Mouse (Mus musculus): ENCODE results near the gene Soat2. TPM values are rescaled to one million over a fixed set of nuclear protein-coding genes. Genes with fewer than 3 reads are reported as not detected.

Gene Soat2
- polyA plus RNA-seq, 1 experiment, result not detected

DNA sequence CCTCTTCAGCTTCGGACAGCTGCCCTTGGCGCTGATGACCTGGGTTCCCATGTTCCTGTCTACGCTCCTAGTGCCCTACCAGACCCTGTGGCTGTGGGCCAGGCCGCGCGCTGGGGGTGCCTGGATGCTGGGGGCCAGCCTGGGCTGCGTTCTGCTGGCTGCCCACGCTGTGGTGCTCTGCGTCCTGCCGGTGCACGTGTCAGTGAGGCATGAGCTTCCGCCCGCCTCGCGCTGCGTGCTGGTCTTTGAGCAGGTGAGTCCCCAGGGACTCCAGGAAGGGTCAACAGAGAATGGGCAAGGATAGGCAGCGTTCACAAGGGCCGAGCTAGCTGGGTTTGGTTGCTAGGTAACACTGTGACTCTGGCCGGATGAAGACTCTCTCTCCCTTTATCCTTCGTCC is 6.5 kb downstream of the Soat2 start:
- no peak for DNase-seq
- Histone ChIP-seq H3K27ac (ENCODE audit: insufficient read depth, low read length) (no peak overlapping the region), H3K4me3 (replicated peaks; ENCODE audit: insufficient read depth, low read depth, low read length) (no peak overlapping the region), H3K4me1 (ENCODE audit: control insufficient read depth, insufficient read depth, low read length) (peaks cover 3% of the 10 kb centered on the region; the same call in 1 of the 2 replicates), H3K27me3 (ENCODE audit: control insufficient read depth, insufficient read depth, low read length) (no peaks in the 10 kb centered on the region)
- no peak for TF ChIP-seq CTCF (IDR thresholded peaks at IDR 0.05; ENCODE audit: borderline replicate concordance, insufficient read depth, low read depth, low read length)
- TF ChIP-seq POLR2A (IDR thresholded peaks at IDR 0.05; ENCODE audit: borderline replicate concordance, insufficient read depth, low read length), result no peak
- 11% methylated on average over 20 of the region's 20 CpGs for WGBS

DNA sequence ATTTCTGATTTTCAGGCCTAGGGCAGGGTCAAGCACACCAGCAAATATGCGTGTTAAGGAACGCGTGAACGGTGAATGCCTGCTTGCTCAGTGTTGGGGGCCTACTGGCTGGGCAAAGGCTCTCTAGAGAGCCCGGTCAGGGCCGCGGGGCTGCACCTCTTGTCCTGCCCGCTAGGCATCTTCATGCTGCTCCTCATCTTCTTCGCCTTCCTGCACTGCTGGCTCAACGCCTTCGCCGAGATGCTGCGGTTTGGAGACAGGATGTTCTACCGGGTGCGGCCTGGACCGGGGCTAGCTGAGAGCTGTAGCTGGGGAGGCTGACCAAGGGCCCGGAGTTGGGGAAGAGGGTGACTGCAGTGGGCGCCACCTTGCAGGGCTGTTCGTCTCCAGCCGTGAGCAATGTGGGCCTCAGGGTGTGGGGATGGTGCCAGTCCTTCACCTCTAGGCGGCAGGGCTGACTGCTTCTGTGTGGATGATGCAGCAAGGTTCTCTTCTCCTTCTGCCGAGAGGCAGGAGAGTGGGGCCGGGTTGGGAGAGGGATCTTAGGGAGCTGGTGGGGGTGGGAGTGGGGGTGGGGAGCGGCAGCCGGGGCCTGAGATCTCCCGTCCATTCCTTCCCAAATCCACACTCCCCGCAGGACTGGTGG is 10.2 kb downstream of the Soat2 start:
- H3K27me3 ChIP-seq (ENCODE audit: control insufficient read depth, insufficient read depth, low read length), result no peaks in the 10 kb centered on the region
- TF ChIP-seq CTCF (IDR thresholded peaks at IDR 0.05; ENCODE audit: borderline replicate concordance, insufficient read depth, low read depth, low read length), result no peak
- TF ChIP-seq POLR2A (IDR thresholded peaks at IDR 0.05; ENCODE audit: borderline replicate concordance, insufficient read depth, low read length), result no peak
- WGBS, result 66% methylated on average over 27 of the region's 27 CpGs
- H3K4me3 ChIP-seq (replicated peaks; ENCODE audit: insufficient read depth, low read depth, low read length), result no peak overlapping the region
- DNase-seq, result no peak
- H3K27ac ChIP-seq (ENCODE audit: insufficient read depth, low read length), result no peak overlapping the region
- peaks cover 3% of the 10 kb centered on the region; the same call in 1 of the 2 replicates for H3K4me1 ChIP-seq (ENCODE audit: control insufficient read depth, insufficient read depth, low read length)

DNA sequence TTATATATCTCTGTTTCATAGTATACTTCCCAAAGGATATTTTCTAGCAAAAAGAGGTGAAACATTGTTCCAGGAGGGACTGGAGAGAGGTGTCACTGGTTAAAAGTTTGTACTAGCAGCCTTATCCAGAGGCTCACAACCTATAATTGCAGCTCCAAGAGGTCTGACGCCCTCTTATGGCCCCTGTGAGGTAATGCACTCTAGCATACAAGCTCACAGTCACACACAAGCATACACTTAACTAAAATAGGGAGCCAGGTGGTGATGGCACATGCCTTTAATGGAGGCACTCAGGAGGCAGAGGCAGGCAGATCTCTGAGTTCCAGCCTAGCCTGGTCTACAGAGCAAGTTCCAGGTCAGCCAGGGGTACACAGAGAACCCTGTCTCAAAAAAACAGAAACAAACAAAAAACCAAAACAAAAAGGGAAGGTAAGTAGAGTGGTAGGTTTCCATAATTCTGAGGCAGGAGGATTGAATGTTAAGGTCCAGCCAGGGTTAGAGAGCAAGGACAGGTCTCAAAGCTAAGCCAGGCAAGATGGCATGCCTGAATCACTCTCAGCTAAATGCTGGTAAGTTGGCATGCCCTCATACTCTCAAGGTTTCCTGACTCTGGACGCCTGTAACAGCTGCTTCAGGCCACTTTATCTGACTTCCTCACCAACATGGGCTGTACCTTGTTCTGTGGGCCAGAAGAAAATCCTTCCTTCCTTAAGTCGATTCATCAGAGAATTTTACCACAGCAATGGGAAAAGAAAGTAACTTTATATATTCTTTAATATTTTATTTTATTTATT is 13.8 kb downstream of the Soat2 start:
- DNase-seq, result no peak
- Histone ChIP-seq H3K4me3 (replicated peaks; ENCODE audit: insufficient read depth, low read depth, low read length) (no peak overlapping the region), H3K4me1 (ENCODE audit: control insufficient read depth, insufficient read depth, low read length) (no peaks in the 10 kb centered on the region), H3K27ac (ENCODE audit: insufficient read depth, low read length) (no peak overlapping the region), H3K27me3 (ENCODE audit: control insufficient read depth, insufficient read depth, low read length) (no peaks in the 10 kb centered on the region)
- 45% methylated on average over 3 of the region's 3 CpGs for WGBS
- TF ChIP-seq POLR2A (IDR thresholded peaks at IDR 0.05; ENCODE audit: borderline replicate concordance, insufficient read depth, low read length), result no peak
- no peak for TF ChIP-seq CTCF (IDR thresholded peaks at IDR 0.05; ENCODE audit: borderline replicate concordance, insufficient read depth, low read depth, low read length)

DNA sequence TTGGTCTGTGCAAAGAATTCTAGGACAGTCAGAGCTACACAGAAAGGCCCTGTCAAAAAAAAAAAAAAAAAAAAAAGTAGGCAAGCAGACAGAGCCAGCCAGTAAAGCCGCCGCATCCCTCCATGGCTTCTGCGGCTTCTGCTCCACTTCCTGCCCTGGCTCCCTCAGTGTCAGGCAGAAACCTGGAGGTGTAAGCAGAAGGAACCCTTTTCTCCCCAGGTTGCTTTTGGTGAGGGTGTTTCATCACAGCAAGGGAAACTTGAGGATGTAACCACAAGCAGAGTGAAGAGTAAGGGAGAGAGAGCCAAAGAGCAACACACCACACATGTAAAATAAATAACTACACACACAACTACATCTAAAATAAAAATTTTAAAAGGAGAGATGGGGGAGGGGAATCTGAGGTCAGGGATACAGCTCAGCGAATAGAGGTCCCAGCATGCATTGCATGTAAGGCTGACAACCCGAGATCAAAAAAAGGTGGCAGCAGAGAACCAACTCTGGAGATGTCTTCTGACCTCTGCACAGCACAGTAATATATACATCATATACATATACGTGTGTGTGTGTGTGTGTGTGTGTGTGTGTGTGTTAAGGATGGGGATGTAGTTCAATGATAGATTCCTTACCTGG is 15.3 kb downstream of the Soat2 start:
- WGBS, result 40% methylated on average over 6 of the region's 6 CpGs
- H3K27ac ChIP-seq (ENCODE audit: insufficient read depth, low read length), result no peak overlapping the region
- DNase-seq, result no peak
- H3K27me3 ChIP-seq (ENCODE audit: control insufficient read depth, insufficient read depth, low read length), result no peaks in the 10 kb centered on the region
- no peak overlapping the region for H3K4me3 ChIP-seq (replicated peaks; ENCODE audit: insufficient read depth, low read depth, low read length)
- TF ChIP-seq POLR2A (IDR thresholded peaks at IDR 0.05; ENCODE audit: borderline replicate concordance, insufficient read depth, low read length) (no peak), CTCF (IDR thresholded peaks at IDR 0.05; ENCODE audit: borderline replicate concordance, insufficient read depth, low read depth, low read length) (no peak)
- no peaks in the 10 kb centered on the region for H3K4me1 ChIP-seq (ENCODE audit: control insufficient read depth, insufficient read depth, low read length)

DNA sequence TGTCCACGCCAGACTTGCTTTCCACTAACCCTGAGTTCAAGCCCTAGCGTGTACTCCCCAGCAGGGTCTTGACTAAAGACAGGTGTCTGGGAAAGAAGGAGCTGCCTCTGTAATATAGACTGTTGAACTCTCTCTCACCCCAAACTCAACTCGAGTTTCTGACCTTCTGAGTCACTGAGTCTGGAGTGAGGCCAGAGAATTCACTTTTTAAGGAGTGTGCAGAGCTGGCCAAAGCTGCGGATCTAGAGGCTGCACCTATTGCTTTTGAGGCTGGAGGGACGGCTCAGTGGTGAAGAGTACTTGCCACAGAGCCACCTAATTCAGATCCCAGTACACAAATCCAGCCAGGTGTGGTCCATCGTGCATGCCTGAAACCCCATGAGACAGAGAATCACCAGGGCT is 17.3 kb downstream of the Soat2 start:
- WGBS, result 63% methylated on average over 6 of the region's 6 CpGs
- Histone ChIP-seq H3K4me1 (ENCODE audit: control insufficient read depth, insufficient read depth, low read length) (no peaks in the 10 kb centered on the region), H3K27me3 (ENCODE audit: control insufficient read depth, insufficient read depth, low read length) (no peaks in the 10 kb centered on the region), H3K27ac (ENCODE audit: insufficient read depth, low read length) (no peak overlapping the region), H3K4me3 (replicated peaks; ENCODE audit: insufficient read depth, low read depth, low read length) (no peak overlapping the region)
- no peak for DNase-seq
- TF ChIP-seq POLR2A (IDR thresholded peaks at IDR 0.05; ENCODE audit: borderline replicate concordance, insufficient read depth, low read length) (no peak), CTCF (IDR thresholded peaks at IDR 0.05; ENCODE audit: borderline replicate concordance, insufficient read depth, low read depth, low read length) (no peak)

DNA sequence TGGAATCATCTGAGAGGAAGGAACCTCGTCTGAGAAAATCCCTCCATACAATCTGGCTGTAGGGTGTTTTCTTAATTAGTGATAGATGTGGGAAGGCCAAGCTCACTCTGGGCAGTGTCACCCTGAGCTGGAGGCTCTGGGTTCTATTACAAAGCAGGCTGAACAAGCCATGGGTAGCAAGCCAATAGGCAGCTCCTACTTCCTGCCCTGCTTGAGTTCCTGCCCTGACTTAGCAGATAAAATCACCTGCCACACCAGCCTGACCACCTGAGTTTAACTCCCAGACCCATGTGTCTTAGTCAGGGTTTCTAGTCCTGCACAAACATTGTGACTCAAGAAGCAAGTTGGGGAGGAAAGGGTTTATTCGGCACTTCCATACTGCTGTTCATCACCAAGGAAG is 18.7 kb downstream of the Soat2 start:
- WGBS, result 63% methylated on average over 2 of the region's 2 CpGs

DNA sequence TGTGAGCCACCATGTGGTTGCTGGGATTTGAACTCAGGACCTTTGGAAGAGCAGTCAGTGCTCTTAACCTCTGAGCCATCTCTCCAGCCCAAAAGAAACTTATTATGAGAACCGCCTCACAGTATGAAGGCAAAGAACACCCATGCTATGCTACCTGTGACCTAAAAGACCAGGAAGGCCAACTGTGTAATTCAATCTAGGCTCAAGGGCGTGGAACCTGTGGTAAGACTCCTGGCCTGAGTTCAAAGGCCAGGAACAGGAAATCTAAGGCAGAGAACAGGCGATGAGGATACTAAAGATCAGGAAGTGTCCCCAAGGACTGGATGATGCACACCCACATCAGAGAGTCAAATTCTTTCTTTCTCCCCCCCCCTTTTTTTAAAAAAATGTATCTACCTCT is 23.3 kb downstream of the Soat2 start:
- WGBS, result 99% methylated on average over 3 of the region's 3 CpGs
- H3K4me3 ChIP-seq (replicated peaks; ENCODE audit: insufficient read depth, low read depth, low read length), result no peak overlapping the region
- TF ChIP-seq POLR2A (IDR thresholded peaks at IDR 0.05; ENCODE audit: borderline replicate concordance, insufficient read depth, low read length) (no peak), CTCF (IDR thresholded peaks at IDR 0.05; ENCODE audit: borderline replicate concordance, insufficient read depth, low read depth, low read length) (no peak)
- DNase-seq, result no peak
- peaks cover 2% of the 10 kb centered on the region; the same call in 1 of the 2 replicates for H3K4me1 ChIP-seq (ENCODE audit: control insufficient read depth, insufficient read depth, low read length)
- H3K27ac ChIP-seq (ENCODE audit: insufficient read depth, low read length), result no peak overlapping the region
- no peaks in the 10 kb centered on the region for H3K27me3 ChIP-seq (ENCODE audit: control insufficient read depth, insufficient read depth, low read length)

More for the DNA sequence above, 18.7 kb downstream of the Soat2 start:
- TF ChIP-seq POLR2A (IDR thresholded peaks at IDR 0.05; ENCODE audit: borderline replicate concordance, insufficient read depth, low read length), result no peak
- no peaks in the 10 kb centered on the region for H3K4me1 ChIP-seq (ENCODE audit: control insufficient read depth, insufficient read depth, low read length)
- H3K27ac ChIP-seq (ENCODE audit: insufficient read depth, low read length), result no peak overlapping the region
- no peak for DNase-seq
- no peak overlapping the region for H3K4me3 ChIP-seq (replicated peaks; ENCODE audit: insufficient read depth, low read depth, low read length)
- no peaks in the 10 kb centered on the region for H3K27me3 ChIP-seq (ENCODE audit: control insufficient read depth, insufficient read depth, low read length)

All from cerebellum, adult 2 months (tissue).